Mouse (Mus musculus) left cerebral cortex, adult 2 months (tissue): ENCODE measurements around the gene St5. TPM values are rescaled to one million over a fixed set of nuclear protein-coding genes. Genes with fewer than 3 reads are reported as not detected.

Experiments
- DNase-seq, 2 experiments: peaks; one replicate each; pipeline ENCODE4 v3.0.0; 2021 to 2022; ENCODE audit warnings: low spot score in 2 of 2, mixed read lengths in 1 of 2; ENCODE audit errors: extremely low spot score in 1 of 2
- H3K27ac ChIP-seq: fragments of 200-600 bp; 2 replicates; pipeline ENCODE4 v1.8.1; 2022
- H3K4me3 ChIP-seq: fragments of 200-600 bp; 2 replicates; pipeline ENCODE4 v1.8.1; 2022
- CTCF ChIP-seq: fragments of 200-600 bp; IDR thresholded peaks from 2 replicates; pipeline ENCODE4 v1.8.1; 2022; ENCODE audit warnings: antibody characterized with exemption, mild to moderate bottlenecking, moderate library complexity
- intact Hi-C: fragments of 180-260 bp; cut with DNase I; formaldehyde crosslinking; loops from one replicate; pipeline ENCODE4 v1.15.1; 2025
- microRNA-seq, 2 experiments: library from miRNA; unstranded; fragments of <30 nt; microRNA quantifications; one replicate each; pipeline ENCODE4 v1.2.0; 2021
- total RNA-seq, 2 experiments: library from RNA; stranded (reverse); gene quantifications; 2 replicates each; pipeline ENCODE4 v1.2.3; 2021

The St5 gene
- total RNA-seq, 2 experiments from 2014 or later, result 14.8 to 18.9 TPM

DNA sequence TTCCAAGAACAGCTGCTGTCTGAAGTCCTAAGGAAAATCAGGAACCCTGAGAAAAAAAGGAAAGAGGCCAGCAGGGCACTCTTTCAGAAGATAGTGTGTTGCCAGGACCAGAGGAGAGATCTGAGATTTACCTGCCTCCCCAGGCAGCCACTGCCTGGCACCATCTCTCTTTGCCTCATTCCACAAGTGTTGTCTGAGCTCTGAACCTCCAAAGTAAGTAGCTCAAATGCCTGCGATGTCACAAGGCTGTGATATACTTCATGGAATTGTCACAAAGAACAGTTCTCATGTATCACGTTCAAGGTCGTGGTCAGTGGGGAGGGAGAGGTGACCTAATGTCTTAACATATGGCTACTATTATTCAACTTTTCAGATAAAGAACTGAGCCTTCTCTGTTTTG lies 186.9 kb downstream of the St5 start:
- Histone ChIP-seq H3K4me3 (no peak overlapping the region), H3K27ac (no peak overlapping the region)
- intact Hi-C loops, result no loop called here
- TF ChIP-seq CTCF, result no peak
- no peak for DNase-seq

DNA sequence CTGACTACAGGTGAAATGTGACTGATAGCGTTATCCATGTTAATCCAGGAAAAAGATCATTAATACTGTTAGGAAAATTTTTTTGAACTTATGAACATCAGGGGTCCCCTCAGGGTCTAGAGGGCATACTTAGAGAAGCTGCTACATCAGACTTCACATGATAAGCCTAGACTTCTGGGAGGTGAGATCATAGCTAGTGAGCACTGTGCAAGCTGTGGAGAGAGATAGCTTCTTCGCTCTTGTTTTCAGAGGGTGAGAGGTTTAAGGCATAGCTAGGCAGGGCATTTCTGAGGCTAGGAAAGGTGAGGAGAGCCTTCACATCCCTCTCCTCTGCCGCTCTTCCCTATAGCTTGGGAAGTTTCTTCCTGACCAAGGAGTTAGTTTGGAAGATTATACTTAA lies 191.6 kb downstream of the St5 start:
- Histone ChIP-seq H3K27ac (no peak overlapping the region), H3K4me3 (no peak overlapping the region)
- intact Hi-C loops, result no loop called here
- DNase-seq, result no peak
- TF ChIP-seq CTCF, result no peak

DNA sequence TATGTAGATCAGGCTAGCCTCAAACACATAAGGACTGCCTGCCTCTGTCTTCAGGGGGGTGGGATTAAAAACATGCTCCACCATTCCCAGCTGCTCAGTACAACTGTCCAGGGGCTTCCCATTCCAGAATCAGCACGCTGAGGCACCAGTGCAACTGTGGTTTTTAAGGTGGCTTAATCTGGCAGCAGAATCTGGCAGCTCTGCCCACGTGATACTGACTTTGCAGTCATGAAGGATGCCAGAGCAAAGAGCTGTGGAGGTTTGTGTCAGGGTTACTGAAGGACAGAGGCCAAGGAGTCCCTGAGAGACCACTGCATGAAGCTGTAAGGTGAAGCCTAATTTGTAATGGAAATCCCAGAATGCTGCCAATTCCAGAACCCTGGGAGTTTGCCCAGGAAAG lies 192.6 kb downstream of the St5 start:
- Histone ChIP-seq H3K4me3 (no peak overlapping the region), H3K27ac (no peak overlapping the region)
- intact Hi-C loops, result no loop called here
- no peak for DNase-seq
- TF ChIP-seq CTCF, result no peak

DNA sequence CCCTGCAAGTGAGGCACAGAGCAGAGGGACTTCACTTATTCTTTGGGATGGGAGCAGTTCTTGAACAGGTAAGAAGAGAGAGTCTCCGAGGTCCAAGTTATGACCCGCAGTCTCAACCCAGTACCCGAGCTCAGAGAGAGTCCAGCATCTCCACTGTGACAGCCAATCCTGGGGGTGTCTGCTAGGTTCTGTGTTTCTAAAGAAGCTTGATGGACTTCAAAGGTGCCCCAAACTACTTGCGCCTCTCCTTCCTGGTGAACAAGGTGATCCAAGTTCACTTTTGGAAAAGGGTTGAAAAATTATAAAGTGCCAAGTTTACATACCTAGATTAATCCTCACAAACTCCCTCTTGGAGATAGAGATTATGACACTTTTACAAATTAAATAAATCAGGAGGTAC lies 195.4 kb downstream of the St5 start, which contains the start of gene Trim66:
Gene Trim66, minus strand, starts transcription at position 101 of the 400 bp plus-strand sequence.
- Histone ChIP-seq H3K27ac (no peak within 1 kb of the TSS), H3K4me3 (no peak within 1 kb of the TSS)
- no peak for DNase-seq
- intact Hi-C loops, result no loop called here
- TF ChIP-seq CTCF, result no peak

DNA sequence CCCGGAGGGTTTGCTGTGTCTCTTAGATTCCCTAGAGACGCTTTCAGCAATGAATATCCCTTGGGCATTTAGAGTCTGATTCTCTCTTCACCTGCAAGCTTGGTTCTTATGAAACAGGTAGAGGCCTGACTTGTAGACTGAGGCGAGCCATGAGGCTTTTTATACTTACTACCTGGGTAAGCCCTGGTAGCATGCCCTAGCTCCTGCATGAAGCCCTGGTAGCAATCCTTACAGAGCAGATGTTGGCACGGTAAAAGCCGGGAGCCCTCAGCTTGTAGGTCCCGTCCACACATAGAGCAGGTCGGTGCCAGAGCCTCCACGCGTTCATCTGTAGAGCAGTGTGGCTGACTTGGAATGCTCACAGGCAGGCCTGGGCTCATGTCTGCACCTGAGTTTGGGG lies 195.8 kb downstream of the St5 start:
- intact Hi-C loops, result no loop called here
- TF ChIP-seq CTCF, result no peak
- Histone ChIP-seq H3K27ac (no peak overlapping the region), H3K4me3 (no peak overlapping the region)
- no peak for DNase-seq

DNA sequence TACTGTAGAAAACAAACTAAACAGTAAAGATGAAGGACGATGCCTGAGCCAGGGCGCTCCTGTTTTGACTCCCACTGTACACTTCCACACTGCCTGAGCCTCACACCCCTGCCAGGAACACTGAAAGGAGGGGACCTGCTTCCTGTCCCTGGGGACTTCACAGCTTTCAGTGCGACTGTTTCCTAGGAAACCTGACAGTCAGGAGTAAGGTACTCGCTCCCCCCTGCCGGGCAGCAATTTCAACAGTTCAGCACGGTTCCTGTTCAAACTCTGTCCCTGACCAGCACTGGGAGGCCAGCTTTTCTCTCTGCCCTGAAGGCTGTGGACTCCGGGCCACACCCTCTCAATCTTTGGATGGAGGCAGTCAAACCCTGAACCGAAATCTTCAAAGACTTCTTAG lies 196.3 kb downstream of the St5 start:
- DNase-seq, result no peak
- TF ChIP-seq CTCF, result no peak
- intact Hi-C loops, result no loop called here
- Histone ChIP-seq H3K27ac (no peak overlapping the region), H3K4me3 (no peak overlapping the region)

DNA sequence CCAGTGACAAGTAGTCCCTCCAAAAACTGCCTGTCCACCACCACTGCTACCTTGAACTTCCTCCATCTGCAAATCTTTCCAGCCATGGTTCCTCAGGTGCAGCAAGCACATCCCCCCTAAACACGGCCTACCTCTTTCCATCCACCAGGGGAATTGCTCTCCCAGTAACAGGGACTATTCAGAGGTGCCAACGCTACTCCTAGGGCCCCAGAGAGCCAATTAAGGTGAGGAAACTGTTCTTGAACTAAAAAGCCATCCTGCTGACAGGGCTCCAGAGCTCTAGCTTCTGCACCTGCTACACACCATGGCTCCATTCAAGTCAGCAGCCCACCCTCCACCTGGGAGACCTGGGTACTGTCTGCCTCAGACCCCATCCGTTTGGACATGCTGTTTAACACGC lies 205.9 kb downstream of the St5 start:
- intact Hi-C loops, result no loop called here
- Histone ChIP-seq H3K4me3 (no peak overlapping the region), H3K27ac (no peak overlapping the region)
- TF ChIP-seq CTCF, result no peak
- DNase-seq, result no peak

DNA sequence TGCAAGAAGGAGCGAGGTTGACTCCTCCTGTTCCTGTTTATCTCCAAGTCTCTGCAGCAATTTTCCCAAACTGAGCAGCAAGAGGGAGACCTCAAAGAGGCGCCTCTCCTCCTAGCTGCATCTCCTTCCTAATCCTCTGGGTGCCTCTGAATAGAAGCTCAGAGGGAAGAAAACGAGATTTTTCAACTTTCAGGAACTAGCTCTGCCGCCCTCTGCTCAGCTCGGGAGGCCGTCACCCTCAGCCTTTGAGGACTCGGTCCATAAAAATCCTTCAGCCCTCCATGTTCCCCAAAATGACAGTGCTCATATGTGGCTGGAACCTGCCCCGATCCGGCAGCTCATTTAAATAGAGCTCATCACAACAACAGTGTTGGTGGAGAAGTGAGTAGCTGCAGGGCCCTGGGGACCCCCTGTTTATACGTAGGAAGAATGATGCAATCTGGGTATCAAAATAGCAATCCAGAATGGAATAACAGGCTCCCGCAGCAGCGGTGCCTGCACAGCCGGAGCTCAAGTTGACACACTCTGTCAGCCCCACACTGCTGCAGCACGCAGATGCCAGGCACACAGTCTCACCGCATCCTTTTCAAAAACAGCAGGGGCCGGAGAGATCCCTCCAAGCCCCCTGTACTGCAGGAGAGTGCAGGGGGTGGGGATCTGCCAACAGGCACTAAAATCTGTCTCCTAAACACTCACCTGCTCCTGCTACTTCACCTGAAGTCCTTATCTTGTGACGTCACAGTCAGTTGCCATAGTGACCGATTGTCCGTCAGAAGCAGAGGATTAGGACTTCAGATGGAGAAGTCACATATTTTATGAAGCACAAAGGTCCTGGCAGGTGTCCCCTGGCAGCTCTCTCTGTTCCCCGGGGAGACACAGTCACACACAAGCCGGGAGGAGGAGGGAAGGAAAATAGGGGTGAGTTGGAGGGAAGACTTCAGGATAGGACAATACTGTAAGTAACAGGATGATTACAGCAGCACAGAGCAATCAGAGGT lies 209.8 kb downstream of the St5 start:
- intact Hi-C loops, result loop anchor here (1.0 kb wide), 1 partner anchor 25 kb away; no protein-coding TSS in a partner anchor

DNA sequence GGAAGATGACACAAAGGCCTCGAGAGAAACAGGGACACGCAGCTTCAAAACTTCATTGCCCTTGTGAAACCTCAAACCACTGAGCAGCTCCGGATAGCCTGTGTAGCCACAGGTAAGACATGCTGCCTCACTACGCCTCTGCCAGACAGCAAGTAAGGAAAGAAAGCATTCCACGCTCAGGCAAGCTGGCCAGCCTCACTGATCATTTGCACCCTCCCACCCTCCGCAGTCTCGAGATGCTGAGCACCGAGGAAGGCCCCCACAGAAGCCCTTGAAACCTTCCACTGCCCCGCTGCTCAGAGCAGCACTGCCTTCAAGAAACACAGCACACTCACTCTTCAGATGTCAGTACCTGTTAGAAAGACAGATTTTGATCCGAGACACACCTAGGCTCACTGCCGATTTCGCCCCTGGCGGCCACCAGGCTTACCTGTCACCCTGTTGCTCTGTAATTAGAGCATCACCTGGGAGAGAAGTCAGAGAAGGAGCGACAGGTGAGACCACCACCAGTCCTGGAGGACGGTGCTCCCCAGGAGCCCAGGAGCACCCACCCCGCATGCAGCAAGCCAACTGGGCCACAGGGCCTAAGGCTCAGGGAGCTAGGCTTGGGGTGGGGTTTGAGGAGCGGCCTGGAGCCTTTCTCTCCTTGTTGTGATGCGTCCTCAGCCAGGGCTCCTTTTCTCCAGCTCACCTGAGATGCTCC lies 210.6 kb downstream of the St5 start:
- H3K27ac ChIP-seq, result peak overlapping the region; percentile 79
- intact Hi-C loops, result loop anchor here (1.0 kb wide), 1 partner anchor 26 kb away; no protein-coding TSS in a partner anchor
- no peak for TF ChIP-seq CTCF
- peak overlapping the region; percentile 50 for H3K4me3 ChIP-seq
- DNase-seq, result peak in 1 of 2 experiments; percentile 36

More for the DNA sequence above, 209.8 kb downstream of the St5 start:
- peak; percentile 43 to 60 for DNase-seq
- Histone ChIP-seq H3K4me3 (peak overlapping the region; percentile 50), H3K27ac (peak overlapping the region; percentile 79)
- TF ChIP-seq CTCF, result no peak; the same call in 1 of the 2 replicates

DNA sequence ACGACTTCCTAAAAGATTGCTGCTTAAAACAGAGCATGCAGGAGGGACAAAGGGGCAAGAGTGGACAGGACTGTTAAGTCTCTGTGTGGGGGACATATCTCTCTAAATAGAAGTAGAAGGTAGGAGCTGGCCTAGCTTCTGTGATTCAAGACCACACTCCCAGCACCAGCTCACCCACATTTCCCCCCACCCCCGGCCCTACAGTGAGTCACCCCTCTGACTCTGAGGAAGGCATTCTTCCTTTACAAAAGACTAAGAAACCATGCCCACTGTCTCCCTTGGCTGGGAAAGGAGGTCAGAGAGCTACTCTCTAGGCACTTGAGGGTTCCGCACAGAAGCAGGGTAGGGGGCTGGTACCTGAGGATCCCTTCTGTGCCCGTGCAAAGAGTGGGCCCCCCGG lies 219.2 kb downstream of the St5 start:
- Histone ChIP-seq H3K27ac (no peak overlapping the region; the same call in 1 of the 2 replicates), H3K4me3 (no peak overlapping the region)
- no peak for DNase-seq
- intact Hi-C loops, result no loop called here
- TF ChIP-seq CTCF, result no peak

DNA sequence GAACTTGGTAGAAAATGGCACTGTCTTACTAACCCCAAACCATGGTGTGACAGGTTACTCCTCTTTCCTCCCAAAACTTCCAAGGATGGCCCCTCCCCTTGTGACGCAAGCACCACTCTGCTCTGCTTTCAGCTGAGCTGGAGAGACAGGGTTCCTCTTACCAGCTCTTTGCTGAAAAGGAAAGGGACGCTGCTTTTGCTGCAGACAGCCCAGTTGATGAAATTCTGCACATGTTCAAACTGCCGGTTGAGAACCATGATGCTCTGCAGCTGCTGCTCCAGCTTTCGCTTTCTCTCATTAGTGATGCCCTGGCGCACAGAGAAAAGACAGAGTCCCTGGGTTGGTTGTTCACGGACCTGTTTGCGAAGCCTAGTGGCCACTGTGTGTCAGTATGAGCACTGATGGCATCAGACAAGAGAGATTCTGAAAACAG lies 222.6 kb downstream of the St5 start:
- Histone ChIP-seq H3K27ac (no peak overlapping the region), H3K4me3 (peak overlapping the region; percentile 19; the same call in 1 of the 2 replicates)
- intact Hi-C loops, result no loop called here
- no peak for DNase-seq
- peak; percentile 38 for TF ChIP-seq CTCF

DNA sequence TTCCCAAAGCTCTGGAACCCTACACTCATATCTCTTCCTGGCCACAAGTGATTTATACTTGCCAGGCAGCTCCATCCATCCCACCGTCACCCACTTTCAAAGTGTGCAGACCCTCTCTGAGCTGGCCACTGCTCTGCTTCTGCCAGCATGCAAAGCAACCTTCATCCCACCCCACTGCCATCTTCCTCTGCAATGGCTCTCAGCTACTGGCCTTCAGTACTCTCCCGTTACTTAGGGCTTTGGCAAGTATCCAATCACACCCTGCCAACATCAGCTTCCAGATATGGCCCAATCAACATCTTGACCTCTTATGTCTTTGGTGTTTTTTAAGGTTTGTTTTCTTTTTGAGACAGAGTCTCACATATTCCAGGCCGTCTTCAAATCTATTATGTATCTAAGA lies 225.5 kb downstream of the St5 start:
- TF ChIP-seq CTCF, result no peak
- H3K4me3 ChIP-seq, result no peak overlapping the region
- H3K27ac ChIP-seq, result no peak overlapping the region
- DNase-seq, result no peak
- intact Hi-C loops, result no loop called here

Small RNA genes within 50 kb of the gene (microRNA-seq; reads per million reads assigned to microRNA genes)
- gene Gm47284, result 0 to 0.73 reads per million in 2 experiments

Other genes starting within 250 kb of the St5 start
- 10 to 100 TPM; 20.9 to 21.3 TPM for gene Trim66, start 195.5 kb downstream of the St5 start, total RNA-seq
- 100 to 1,000 TPM; 145 to 147 TPM for gene Rpl27a, start 184.5 kb downstream of the St5 start, total RNA-seq
- 1 to 10 TPM; 4.9 to 5.9 TPM for gene Akip1, start 85 bp upstream of the St5 start, total RNA-seq
- not detected for gene BC051019, start 20.2 kb upstream of the St5 start, total RNA-seq
- not detected for gene Ascl3, start 28.1 kb upstream of the St5 start, total RNA-seq
- gene Tmem9b, start 49.3 kb upstream of the St5 start, total RNA-seq, result 10 to 100 TPM; 85.0 to 88.7 TPM
- gene Nrip3, start 78.4 kb upstream of the St5 start, total RNA-seq, result 10 to 100 TPM; 83.4 to 86.7 TPM
- 1 to 10 TPM in 1 of 2 experiments, under 1 TPM in 1; 1.00 to 1.1 TPM for gene Scube2, start 162.1 kb upstream of the St5 start, total RNA-seq